Mouse (Mus musculus) heart, postnatal 0 days (tissue): ENCODE results near the gene Socs7. TPM values are rescaled to one million over a fixed set of nuclear protein-coding genes. Genes with fewer than 3 reads are reported as not detected.

Experiments used
- ATAC-seq: fragments of 200-750 bp; cut with Nextera tagmentation; 2 replicates; pipeline ENCODE4 v1.8.0; 2017; ENCODE audit warnings: low read depth, moderate number of reproducible peaks, moderate library complexity; ENCODE audit not compliant: insufficient read depth
- DNase-seq: peaks from one replicate; pipeline ENCODE4 v3.0.0-alpha.2; 2016; ENCODE audit warnings: low spot score
- H3K27ac ChIP-seq: fragments of 300-500 bp; sonication (generic); 2 replicates; pipeline ENCODE4 v1.5.1; 2014; ENCODE audit warnings: low read depth, mild to moderate bottlenecking
- H3K27me3 ChIP-seq: fragments of 300-500 bp; sonication (generic); 2 replicates; pipeline ENCODE4 v1.6.1; 2014; ENCODE audit warnings: low read length, mixed read lengths; ENCODE audit not compliant: control insufficient read depth, insufficient read depth
- H3K36me3 ChIP-seq: fragments of 300-500 bp; sonication (generic); replicated peaks from 2 replicates; pipeline ENCODE4 v1.6.1; 2014; ENCODE audit warnings: low read length, mixed read lengths; ENCODE audit not compliant: control insufficient read depth, insufficient read depth
- H3K4me1 ChIP-seq: fragments of 300-500 bp; sonication (generic); 2 replicates; pipeline ENCODE4 v1.6.1; 2014; ENCODE audit warnings: antibody characterized with exemption; ENCODE audit not compliant: control insufficient read depth, insufficient read depth
- H3K4me2 ChIP-seq: fragments of 300-500 bp; sonication (generic); 2 replicates; pipeline ENCODE4 v1.6.1; 2014; ENCODE audit warnings: low read depth, mild to moderate bottlenecking, low read length, moderate library complexity
- H3K4me3 ChIP-seq: fragments of 300-500 bp; sonication (generic); 2 replicates; pipeline ENCODE4 v1.5.1; 2014; ENCODE audit warnings: low read depth, low read length
- H3K9ac ChIP-seq: fragments of 300-500 bp; sonication (generic); replicated peaks from 2 replicates; pipeline ENCODE4 v1.6.1; 2014; ENCODE audit warnings: low read depth, low read length, mixed read lengths
- H3K9me3 ChIP-seq: fragments of 300-500 bp; sonication (generic); replicated peaks from 2 replicates; pipeline ENCODE4 v1.6.1; 2016; ENCODE audit warnings: low read length; ENCODE audit not compliant: control insufficient read depth
- CTCF ChIP-seq: IDR thresholded peaks from 2 replicates; pipeline ENCODE4 v1.5.1; 2016; ENCODE audit warnings: antibody characterized with exemption, control low read depth, low read depth
- EP300 ChIP-seq: IDR thresholded peaks from 2 replicates; pipeline ENCODE4 v1.6.1; 2016; ENCODE audit warnings: antibody characterized with exemption, low read depth
- WGBS: fragments of 180-500 bp; shearing (Covaris S2); extraction: QIAGEN DNeasy Blood & Tissue Kit; methylation state at CpG from one replicate; pipeline ENCODE4 v1.1.7; 2014; 5-methylcytosine and 5-hydroxymethylcytosine counted together
- polyA plus RNA-seq: library from polyadenylated mRNA; unstranded; fragments of >200 nt; fragmentation: Nextera tagmentation; extraction: Ambion mirVana; gene quantifications from 2 replicates; pipeline ENCODE4 v1.2.1, GENCODE M21; 2015
- total RNA-seq: library from RNA; depleted of rRNA; stranded (reverse); fragments of >200 nt; gene quantifications from 2 replicates; pipeline ENCODE4 v1.2.3, GENCODE M21; 2014; ENCODE audit warnings: low replicate concordance

Gene Socs7
- total and polyA plus RNA-seq, 2 experiments from 2014 or later: 2.1 to 15.4 TPM

DNA sequence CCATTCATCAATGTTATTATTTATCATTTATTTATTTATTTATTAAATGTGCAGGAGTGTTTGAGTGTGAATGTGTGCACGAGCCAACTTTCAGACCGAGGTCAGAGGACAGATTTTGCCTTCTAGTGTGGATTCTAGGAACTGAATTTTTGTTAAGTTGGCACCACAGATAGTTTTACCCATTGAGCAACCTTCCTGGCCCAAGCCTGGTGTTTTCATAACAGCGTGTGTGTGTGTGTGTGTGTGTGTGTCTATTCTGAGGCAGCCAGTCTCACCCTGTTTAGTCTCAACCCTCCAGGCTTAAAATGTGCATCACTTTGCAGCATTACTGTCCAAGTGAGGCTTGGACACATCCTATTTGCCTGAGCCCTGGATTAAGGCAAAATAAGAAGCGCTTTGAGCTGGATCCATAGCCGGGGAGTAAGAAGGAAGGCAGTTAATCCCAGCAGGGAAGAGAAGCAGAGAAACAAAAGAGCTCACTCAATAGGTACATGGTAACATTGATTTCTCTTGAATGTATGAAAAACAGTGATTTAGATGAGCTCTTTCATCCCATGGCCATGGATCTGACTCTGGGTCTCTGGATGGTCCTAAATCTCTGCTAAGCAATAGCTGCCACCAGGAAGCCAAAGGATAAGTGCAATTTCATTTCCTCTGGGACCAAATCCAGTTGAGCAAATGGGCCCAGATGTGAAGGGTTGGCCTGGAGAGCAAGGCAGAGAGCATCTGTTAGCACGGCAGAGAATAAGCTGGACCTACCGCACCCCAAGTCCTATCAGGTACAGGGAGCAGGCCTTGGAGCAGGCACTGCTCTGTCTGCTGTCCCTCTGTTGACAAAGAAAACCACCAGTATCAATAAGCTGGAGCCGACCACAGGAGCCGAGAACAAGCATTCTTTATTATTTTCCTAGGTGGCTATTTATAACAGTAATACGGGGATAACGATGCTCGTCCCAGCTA is 30.8 kb upstream of the Socs7 start:
- no peak for DNase-seq
- no peak overlapping the region for H3K4me3 ChIP-seq
- H3K9me3 ChIP-seq: no peaks in the 10 kb centered on the region
- H3K27ac ChIP-seq: no peak overlapping the region
- peaks cover 34% of the 10 kb centered on the region for H3K36me3 ChIP-seq
- H3K9ac ChIP-seq: no peak overlapping the region
- TF ChIP-seq EP300 (no peak), CTCF (no peak)
- H3K27me3 ChIP-seq: peaks cover 11% of the 10 kb centered on the region
- WGBS: 80% methylated on average over 12 of the region's 12 CpGs
- no peaks in the 10 kb centered on the region for H3K4me1 ChIP-seq
- H3K4me2 ChIP-seq: no peak overlapping the region
- ATAC-seq: no peak

DNA sequence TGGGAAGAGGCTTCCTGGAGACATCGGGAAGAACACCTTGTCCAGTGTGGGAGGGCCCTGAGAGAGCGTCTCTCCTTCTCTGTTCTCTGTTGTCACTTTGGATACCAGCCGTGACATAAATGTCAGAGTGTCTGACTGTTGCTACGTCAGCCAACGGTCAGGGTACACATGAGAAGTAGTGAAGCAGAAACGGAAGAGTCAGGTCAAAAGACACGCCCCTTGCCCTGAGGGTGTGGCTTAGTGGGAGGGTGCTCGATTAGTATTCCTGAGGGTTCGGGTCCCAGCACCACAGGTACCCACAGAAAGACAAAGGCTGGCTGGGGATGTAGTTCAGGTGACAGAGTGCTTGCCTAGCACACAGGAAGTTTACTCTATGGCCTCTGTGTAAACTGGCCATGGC is 29.3 kb upstream of the Socs7 start:
- WGBS: 64% methylated on average over 9 of the region's 9 CpGs
- H3K27ac ChIP-seq: no peak overlapping the region
- no peak overlapping the region for H3K4me3 ChIP-seq
- H3K27me3 ChIP-seq: peaks cover 25% of the 10 kb centered on the region
- peaks cover 23% of the 10 kb centered on the region for H3K36me3 ChIP-seq
- H3K9me3 ChIP-seq: no peaks in the 10 kb centered on the region
- H3K4me1 ChIP-seq: no peaks in the 10 kb centered on the region
- DNase-seq: no peak
- no peak for ATAC-seq
- H3K4me2 ChIP-seq: no peak overlapping the region
- no peak overlapping the region for H3K9ac ChIP-seq
- no peak for TF ChIP-seq CTCF
- TF ChIP-seq EP300: no peak

DNA sequence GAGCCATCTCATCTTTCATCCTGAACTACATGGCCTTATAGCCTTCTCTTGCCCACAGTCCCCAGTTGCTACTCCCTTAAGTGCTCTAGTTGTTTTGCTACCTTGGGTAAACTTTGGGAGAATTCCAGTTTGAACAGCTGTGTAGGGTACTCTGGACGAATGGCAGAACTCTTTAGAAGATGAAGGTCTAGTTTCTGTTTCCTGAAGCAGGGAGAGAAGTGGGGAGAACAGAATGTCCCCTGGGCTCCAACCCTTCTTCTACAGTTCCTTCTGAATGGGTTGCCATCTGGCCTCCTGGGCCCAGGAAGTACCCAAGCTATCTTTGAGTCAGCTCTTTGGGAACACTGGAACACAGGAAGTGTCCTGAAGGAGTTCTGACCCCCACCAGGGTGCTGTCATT is 28.5 kb upstream of the Socs7 start:
- Histone ChIP-seq H3K27ac (no peak overlapping the region), H3K4me2 (no peak overlapping the region), H3K36me3 (peaks cover 16% of the 10 kb centered on the region), H3K9me3 (no peaks in the 10 kb centered on the region), H3K9ac (no peak overlapping the region), H3K4me1 (peaks cover 3% of the 10 kb centered on the region; the same call in 1 of the 2 replicates), H3K4me3 (no peak overlapping the region), H3K27me3 (peaks cover 29% of the 10 kb centered on the region)
- ATAC-seq (no peak), DNase-seq (no peak)
- TF ChIP-seq EP300 (no peak), CTCF (no peak)
- WGBS: 64% methylated on average over 1 of the region's 1 CpGs

DNA sequence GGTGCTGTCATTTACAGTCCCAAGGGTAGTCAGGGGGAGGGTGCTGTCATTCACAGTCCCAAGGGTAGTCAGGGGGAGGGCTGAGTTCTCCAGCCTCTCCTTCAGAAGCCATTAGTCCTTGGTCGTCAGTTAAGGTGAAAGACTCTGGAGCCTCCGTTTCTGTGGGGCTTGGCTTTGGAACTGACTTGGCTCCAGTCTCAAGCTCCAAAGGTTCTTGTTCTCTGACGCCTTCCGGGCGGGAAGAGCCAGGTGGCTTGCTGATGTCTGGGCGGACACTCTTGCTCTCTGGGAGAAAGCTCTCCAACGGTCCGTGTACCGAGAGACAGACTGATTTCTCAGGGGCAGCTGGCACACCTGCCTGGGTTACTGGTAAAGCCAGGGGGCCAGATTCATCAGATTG is 28.0 kb upstream of the Socs7 start:
- Histone ChIP-seq H3K4me2 (no peak overlapping the region), H3K9ac (no peak overlapping the region), H3K4me3 (no peak overlapping the region), H3K9me3 (no peaks in the 10 kb centered on the region), H3K27me3 (peaks cover 29% of the 10 kb centered on the region), H3K4me1 (peaks cover 6% of the 10 kb centered on the region; the same call in 1 of the 2 replicates), H3K27ac (no peak overlapping the region), H3K36me3 (peaks cover 11% of the 10 kb centered on the region)
- no peak for TF ChIP-seq CTCF
- TF ChIP-seq EP300: no peak
- DNase-seq (no peak), ATAC-seq (no peak)
- 78% methylated on average over 9 of the region's 9 CpGs for WGBS

DNA sequence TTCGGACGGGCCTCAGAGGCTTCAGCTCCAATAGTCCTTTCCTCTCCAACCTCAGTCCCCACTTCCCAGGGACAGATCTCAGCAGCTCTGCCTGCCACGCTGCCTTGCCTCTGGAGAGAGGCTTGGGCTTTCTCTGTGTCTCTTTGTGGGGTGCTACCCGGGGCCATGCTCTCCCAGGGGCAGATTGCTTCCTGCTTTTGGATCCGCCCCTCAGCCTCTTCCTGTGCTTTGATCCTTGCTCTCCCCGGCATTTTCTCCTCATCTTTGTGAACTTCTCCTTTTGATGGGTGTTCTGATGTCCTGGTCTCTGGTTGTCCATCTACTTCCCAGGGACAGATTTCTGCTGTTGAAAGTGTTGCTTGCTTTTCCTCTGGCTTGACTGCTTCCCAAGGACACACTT is 26.1 kb upstream of the Socs7 start:
- no peak for TF ChIP-seq CTCF
- no peak for TF ChIP-seq EP300
- Histone ChIP-seq H3K36me3 (no peaks in the 10 kb centered on the region), H3K27ac (no peak overlapping the region), H3K4me2 (no peak overlapping the region), H3K9ac (no peak overlapping the region), H3K9me3 (no peaks in the 10 kb centered on the region), H3K4me3 (no peak overlapping the region), H3K27me3 (peaks cover 29% of the 10 kb centered on the region), H3K4me1 (peaks cover 6% of the 10 kb centered on the region; the same call in 1 of the 2 replicates)
- ATAC-seq: no peak
- no peak for DNase-seq
- 48% methylated on average over 6 of the region's 6 CpGs for WGBS
